Mouse (Mus musculus) intestine, embryonic 16.5 days (tissue): Measurements from ENCODE around the gene Hikeshi. TPM values are rescaled to one million over a fixed set of nuclear protein-coding genes. Genes with fewer than 3 reads are reported as not detected.
A peak's percentile ranks its signal among the peaks of the same experiment; 100 is the strongest.

ENCODE experiments used
- ATAC-seq: fragments of 200-750 bp; cut with Nextera tagmentation; 2 replicates; pipeline ENCODE4 v1.8.0; 2017; ENCODE audit warnings: moderate TSS enrichment, moderate library complexity
- H3K27ac ChIP-seq: fragments of 300-500 bp; sonication (generic); 2 replicates; pipeline ENCODE4 v1.5.1; 2014; ENCODE audit warnings: mild to moderate bottlenecking, low read length
- H3K27me3 ChIP-seq: fragments of 300-500 bp; sonication (generic); replicated peaks from 2 replicates; pipeline ENCODE4 v1.6.1; 2014; ENCODE audit warnings: low read length, control low read depth, mixed read lengths; ENCODE audit not compliant: control insufficient read depth, insufficient read depth
- H3K36me3 ChIP-seq: fragments of 300-500 bp; sonication (generic); 2 replicates; pipeline ENCODE4 v1.6.1; 2014; ENCODE audit warnings: low read length, control low read depth; ENCODE audit not compliant: control insufficient read depth, insufficient read depth
- H3K4me1 ChIP-seq: fragments of 300-500 bp; sonication (generic); 2 replicates; pipeline ENCODE4 v1.6.1; 2014; ENCODE audit warnings: low read length, control low read depth, mixed read lengths; ENCODE audit not compliant: control insufficient read depth, insufficient read depth
- H3K4me2 ChIP-seq: fragments of 300-500 bp; sonication (generic); 2 replicates; pipeline ENCODE4 v1.6.1; 2014; ENCODE audit warnings: low read depth, low read length, control low read depth
- H3K4me3 ChIP-seq: fragments of 300-500 bp; sonication (generic); 2 replicates; pipeline ENCODE4 v1.5.1; 2014; ENCODE audit warnings: mild to moderate bottlenecking, low read length
- H3K9ac ChIP-seq: fragments of 300-500 bp; sonication (generic); 2 replicates; pipeline ENCODE4 v1.6.1; 2014; ENCODE audit warnings: low read depth, low read length
- H3K9me3 ChIP-seq: fragments of 300-500 bp; sonication (generic); 2 replicates; pipeline ENCODE4 v1.6.1; 2016; ENCODE audit warnings: low read length, control low read depth; ENCODE audit not compliant: control insufficient read depth
- WGBS: fragments of 180-500 bp; shearing (Covaris S2); extraction: QIAGEN DNeasy Blood & Tissue Kit; methylation state at CpG from one replicate; pipeline ENCODE4 v1.1.7; 2014; 5-methylcytosine and 5-hydroxymethylcytosine counted together
- polyA plus RNA-seq: library from polyadenylated mRNA; unstranded; fragments of >200 nt; fragmentation: Nextera tagmentation; extraction: Ambion mirVana; gene quantifications from 2 replicates; pipeline ENCODE4 v1.2.1, GENCODE M21; 2015

Gene Hikeshi
- polyA plus RNA-seq, 1 experiment from 2014 or later, result 134 TPM

- WGBS, result 31% methylated on average over 22 of the region's 22 CpGs
- H3K9ac ChIP-seq, result no peak within 1 kb of the TSS
Observed at GRCm38 (mm10) chr7:89903442-89904343, 37.3 kb downstream of the Hikeshi start, which contains the start of gene Ccdc81. Ccdc81 (minus strand) TSS chr7:89903629.

GRCm38 (mm10) chr7:89903007-89903406 is 38.0 kb downstream of the Hikeshi start:
- Histone ChIP-seq H3K4me3 (no peak overlapping the region), H3K4me2 (no peak overlapping the region), H3K9me3 (no peaks in the 10 kb centered on the region), H3K36me3 (no peaks in the 10 kb centered on the region), H3K27ac (no peak overlapping the region), H3K9ac (no peak overlapping the region), H3K27me3 (no peaks in the 10 kb centered on the region), H3K4me1 (no peaks in the 10 kb centered on the region)
- ATAC-seq, result no peak
- 83% methylated on average over 8 of the region's 8 CpGs for WGBS

More at GRCm38 (mm10) chr7:89903442-89904343, 37.3 kb downstream of the Hikeshi start, which contains the start of gene Ccdc81:
- Histone ChIP-seq H3K4me1 (no peaks in the 10 kb centered on the region), H3K4me2 (peak within 1 kb of the TSS; percentile 18), H3K9me3 (no peaks in the 10 kb centered on the region), H3K4me3 (no peak within 1 kb of the TSS), H3K27me3 (no peaks in the 10 kb centered on the region), H3K27ac (no peak within 1 kb of the TSS), H3K36me3 (no peaks in the 10 kb centered on the region)
- no peak for ATAC-seq

DNA sequence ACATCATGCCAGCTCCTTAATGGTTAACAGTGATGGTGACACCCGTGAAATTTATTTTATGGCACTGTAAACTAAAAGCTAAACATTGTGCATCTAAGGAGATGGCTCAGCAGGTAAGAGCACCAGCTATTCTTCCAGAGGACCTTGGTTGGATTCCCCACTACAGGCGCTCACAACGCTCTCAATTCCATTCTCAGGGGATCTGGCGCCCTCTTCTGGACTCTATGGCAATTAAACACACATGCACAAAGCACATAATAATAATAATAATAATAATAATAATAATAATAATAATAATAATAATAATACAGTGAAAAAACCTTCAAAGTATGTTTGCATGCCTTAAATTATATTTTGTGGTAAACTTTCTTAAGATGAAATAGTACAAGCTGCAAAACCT is 49.1 kb downstream of the Hikeshi start:
- H3K9me3 ChIP-seq, result no peaks in the 10 kb centered on the region

DNA sequence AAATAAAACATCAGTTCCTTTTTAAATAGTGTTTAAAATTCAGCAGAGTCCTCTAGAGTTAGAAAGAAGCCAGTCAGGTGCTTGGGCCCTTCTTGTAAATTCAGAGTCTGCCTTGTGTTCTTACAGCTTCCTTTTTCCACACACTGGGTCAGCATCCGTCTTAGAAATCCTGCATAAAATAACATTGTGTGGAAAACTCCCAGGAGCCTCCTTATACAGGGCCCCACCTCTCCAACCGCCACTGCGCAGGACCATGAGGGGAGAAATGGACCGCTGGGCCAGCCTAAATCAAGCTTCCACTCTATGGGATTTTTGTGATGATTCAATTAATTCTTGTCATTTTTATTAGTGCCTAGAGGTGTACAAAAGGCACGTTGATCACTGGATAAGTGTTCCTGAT is 49.6 kb downstream of the Hikeshi start:
- Histone ChIP-seq H3K4me1 (no peaks in the 10 kb centered on the region), H3K9me3 (no peaks in the 10 kb centered on the region), H3K27me3 (no peaks in the 10 kb centered on the region), H3K9ac (no peak overlapping the region), H3K27ac (no peak overlapping the region), H3K4me2 (no peak overlapping the region), H3K4me3 (no peak overlapping the region), H3K36me3 (no peaks in the 10 kb centered on the region)
- WGBS, result 81% methylated on average over 5 of the region's 5 CpGs
- no peak for ATAC-seq

More for the DNA sequence above, 49.1 kb downstream of the Hikeshi start:
- 35% methylated on average over 4 of the region's 4 CpGs for WGBS
- Histone ChIP-seq H3K36me3 (no peaks in the 10 kb centered on the region), H3K4me1 (no peaks in the 10 kb centered on the region), H3K27me3 (no peaks in the 10 kb centered on the region), H3K27ac (no peak overlapping the region), H3K4me3 (no peak overlapping the region), H3K9ac (no peak overlapping the region), H3K4me2 (no peak overlapping the region)
- no peak for ATAC-seq

DNA sequence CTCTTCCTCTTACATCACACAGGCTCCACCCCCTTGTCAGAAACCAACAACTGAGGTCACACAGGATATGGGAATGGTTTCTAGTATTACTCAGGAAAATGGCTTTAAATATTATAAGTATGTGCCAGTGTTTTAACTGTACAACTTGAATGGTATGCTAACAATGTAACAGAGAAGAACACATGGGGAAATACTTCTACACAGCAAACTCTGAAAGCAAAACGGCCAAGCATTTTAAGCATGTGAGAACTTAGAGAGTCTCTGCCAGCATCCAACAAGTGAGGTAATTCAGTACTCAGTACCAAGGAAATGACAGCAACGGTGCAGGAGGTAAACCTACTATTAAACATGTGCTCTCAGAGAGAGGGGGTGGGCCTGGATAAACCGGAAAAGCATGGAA is 56.5 kb downstream of the Hikeshi start:
- WGBS, result 52% methylated on average over 3 of the region's 3 CpGs
- peaks cover 4% of the 10 kb centered on the region; the same call in 1 of the 2 replicates for H3K4me1 ChIP-seq
- no peak overlapping the region for H3K4me2 ChIP-seq
- no peak overlapping the region for H3K27ac ChIP-seq
- H3K36me3 ChIP-seq, result no peaks in the 10 kb centered on the region
- H3K9ac ChIP-seq, result no peak overlapping the region
- ATAC-seq, result no peak
- H3K27me3 ChIP-seq, result no peaks in the 10 kb centered on the region
- no peak overlapping the region for H3K4me3 ChIP-seq
- H3K9me3 ChIP-seq, result no peaks in the 10 kb centered on the region

DNA sequence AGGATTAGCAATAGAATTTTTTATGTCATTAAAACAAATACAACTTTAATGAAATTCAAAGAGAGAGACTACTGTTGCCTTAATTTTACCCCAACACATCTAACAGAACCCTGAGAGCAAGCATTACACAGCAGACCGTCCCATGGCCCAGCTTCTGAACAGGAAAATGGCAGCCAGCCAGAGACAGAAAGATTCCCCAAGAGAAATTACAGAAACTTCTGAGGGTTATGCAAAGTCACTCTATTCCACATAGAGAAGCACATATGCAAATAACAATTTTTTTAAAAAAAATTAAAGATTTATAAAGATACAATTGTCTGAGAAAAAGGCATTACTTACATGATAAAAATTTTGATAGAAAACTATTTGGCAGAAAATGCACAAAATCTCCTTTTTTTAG is 61.3 kb downstream of the Hikeshi start:
- 52% methylated on average over 1 of the region's 1 CpGs for WGBS
- H3K36me3 ChIP-seq, result no peaks in the 10 kb centered on the region
- H3K27me3 ChIP-seq, result no peaks in the 10 kb centered on the region
- peaks cover 4% of the 10 kb centered on the region; the same call in 1 of the 2 replicates for H3K4me1 ChIP-seq
- H3K9me3 ChIP-seq, result no peaks in the 10 kb centered on the region
- no peak overlapping the region for H3K27ac ChIP-seq
- H3K9ac ChIP-seq, result no peak overlapping the region
- no peak overlapping the region for H3K4me3 ChIP-seq
- no peak overlapping the region for H3K4me2 ChIP-seq
- ATAC-seq, result no peak

Other genes starting within 250 kb of the Hikeshi start
- not detected in 2 replicates for gene Ccdc81, start 37.6 kb downstream of the Hikeshi start, polyA plus RNA-seq
- 48.4 and 59.1 TPM in 2 replicates for gene Eed, start 39.8 kb upstream of the Hikeshi start, polyA plus RNA-seq
- 25.5 and 27.0 TPM in 2 replicates for gene Picalm, start 189.0 kb upstream of the Hikeshi start, polyA plus RNA-seq